Mouse (Mus musculus): Measurements from ENCODE around the gene Gltpd2.

Gltpd2 gene

DNA sequence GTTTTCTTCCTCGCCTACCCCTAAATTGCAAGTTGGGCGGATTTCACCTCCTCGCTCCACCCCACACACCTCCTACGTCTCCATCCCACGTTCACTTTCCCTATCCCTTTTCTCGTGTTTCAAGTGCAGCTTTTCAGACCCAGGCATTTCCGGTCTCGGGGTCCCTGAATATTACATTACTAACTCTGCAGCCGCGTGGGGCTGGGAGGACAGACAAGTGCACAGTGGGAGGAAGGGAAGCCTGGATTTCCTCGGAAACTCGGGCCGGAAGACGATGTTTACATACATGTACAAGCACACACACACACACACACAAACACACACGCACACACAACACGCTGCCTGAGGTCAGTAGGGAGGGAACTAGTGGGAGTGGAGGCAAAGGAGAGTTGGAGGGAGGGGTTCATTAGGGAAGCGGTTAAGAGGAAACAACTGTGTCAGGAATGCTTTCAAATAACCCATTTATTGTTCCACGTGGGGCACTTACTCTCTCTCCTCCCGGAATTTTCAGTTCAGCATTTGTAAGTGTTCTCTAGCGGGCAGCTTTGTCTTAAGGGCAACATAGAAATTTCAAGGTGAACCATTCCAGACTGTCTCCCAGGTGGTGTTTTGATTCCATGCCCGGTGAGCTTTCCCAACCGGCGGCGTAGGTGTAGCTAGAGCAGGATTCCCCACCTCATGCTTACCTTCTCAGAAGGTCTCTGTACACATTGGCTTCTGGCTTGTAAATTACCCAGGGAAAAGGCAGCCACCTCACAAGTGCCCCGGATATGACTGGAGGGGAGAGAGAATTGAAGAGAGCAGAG lies 44.7 kb downstream of the Gltpd2 start:
- no peak for DNase-seq (ENCODE audit: low spot score)

DNA sequence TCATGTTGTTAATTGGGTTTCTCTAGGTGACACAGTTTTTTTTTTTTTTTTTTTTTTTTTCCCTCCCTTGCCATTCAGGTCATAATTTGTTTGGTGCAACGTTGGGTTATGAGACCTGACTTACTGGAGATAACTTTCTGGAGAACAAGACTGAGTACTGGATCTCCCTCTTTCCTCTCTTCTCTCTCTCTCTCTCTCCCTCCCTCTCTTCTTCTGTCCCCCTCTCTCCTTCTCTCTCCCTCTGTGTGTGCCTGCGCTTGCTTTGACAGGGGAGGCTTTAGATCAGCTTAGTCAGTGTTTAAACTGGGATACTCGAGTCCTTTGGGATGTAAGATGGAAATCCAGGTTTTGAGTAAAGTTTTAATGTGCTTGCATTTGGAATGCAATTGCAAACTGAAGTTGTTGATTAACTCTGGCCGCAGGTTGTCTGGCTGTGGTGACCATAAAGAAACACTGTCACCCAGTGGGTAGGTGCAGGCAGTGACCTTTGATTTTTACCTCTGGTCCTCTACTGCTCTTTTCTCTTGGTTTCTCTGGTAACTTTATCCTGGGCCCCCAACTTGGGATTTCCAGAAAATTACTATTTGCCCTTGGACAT lies 45.4 kb downstream of the Gltpd2 start:
- DNase-seq (ENCODE audit: low spot score) = no peak

DNA sequence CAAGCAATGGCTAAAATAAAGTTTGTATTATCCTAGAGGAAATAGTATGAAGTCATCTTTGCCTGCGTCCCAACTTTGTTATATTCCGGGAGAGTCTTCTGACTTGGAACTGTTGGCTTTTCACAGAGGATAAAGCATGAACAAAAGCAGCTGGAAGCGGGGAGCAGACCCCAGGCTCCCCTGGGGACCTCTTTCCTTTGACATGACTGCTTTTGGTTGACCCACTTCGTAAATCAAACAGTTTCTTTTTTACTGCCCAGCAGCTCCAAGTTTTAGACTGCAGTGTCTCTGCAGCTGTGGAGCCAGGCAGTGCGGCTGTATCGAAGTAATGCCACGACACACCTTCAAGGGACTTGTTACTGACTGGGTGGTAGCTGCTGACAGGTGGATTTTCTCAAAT lies 47.6 kb downstream of the Gltpd2 start:
- no peak for DNase-seq (ENCODE audit: low spot score)
